Mouse (Mus musculus) stomach, embryonic 14.5 days (tissue): Measurements from ENCODE around the gene Oaz1. TPM values are rescaled to one million over a fixed set of nuclear protein-coding genes. Genes with fewer than 3 reads are reported as not detected.
"Not testable (repeated sequence)": the region's sequence is repeated elsewhere in the genome, so short reads cannot be mapped to it uniquely, and the experiment has no call there.

Experiments
- ATAC-seq: fragments of 200-750 bp; cut with Nextera tagmentation; 2 replicates; pipeline ENCODE4 v1.8.0; 2017; ENCODE audit warnings: low read depth, moderate TSS enrichment; ENCODE audit not compliant: insufficient number of reproducible peaks, insufficient read depth, low FRiP score
- H3K27ac ChIP-seq: fragments of 300-500 bp; sonication (generic); 2 replicates; pipeline ENCODE4 v1.5.1; 2014; ENCODE audit warnings: mild to moderate bottlenecking, low read length, moderate library complexity, mixed read lengths
- H3K27me3 ChIP-seq: fragments of 300-500 bp; sonication (generic); 2 replicates; pipeline ENCODE4 v1.6.1; 2014; ENCODE audit warnings: low read length, control low read depth, mixed read lengths; ENCODE audit not compliant: control insufficient read depth, insufficient read depth
- H3K36me3 ChIP-seq: fragments of 300-500 bp; sonication (generic); 2 replicates; pipeline ENCODE4 v1.6.1; 2014; ENCODE audit warnings: mild to moderate bottlenecking, control low read depth, low read length, moderate library complexity, mixed read lengths; ENCODE audit not compliant: control insufficient read depth, insufficient read depth
- H3K4me1 ChIP-seq: fragments of 300-500 bp; sonication (generic); 2 replicates; pipeline ENCODE4 v1.6.1; 2014; ENCODE audit warnings: low read length, control low read depth, mixed read lengths; ENCODE audit not compliant: control insufficient read depth, insufficient read depth
- H3K4me2 ChIP-seq: fragments of 300-500 bp; sonication (generic); replicated peaks from 2 replicates; pipeline ENCODE4 v1.6.1; 2014; ENCODE audit warnings: low read depth, low read length, control low read depth
- H3K4me3 ChIP-seq: fragments of 300-500 bp; sonication (generic); 2 replicates; pipeline ENCODE4 v1.5.1; 2014; ENCODE audit warnings: low read depth, low read length, control low read depth
- H3K9ac ChIP-seq: fragments of 300-500 bp; sonication (generic); replicated peaks from 2 replicates; pipeline ENCODE4 v1.6.1; 2014; ENCODE audit warnings: low read depth, mild to moderate bottlenecking, control low read depth, low read length, moderate library complexity, mixed read lengths
- H3K9me3 ChIP-seq: fragments of 300-500 bp; sonication (generic); 2 replicates; pipeline ENCODE4 v1.6.1; 2016; ENCODE audit warnings: low read depth, low read length, control low read depth; ENCODE audit not compliant: control insufficient read depth
- WGBS: fragments of 180-500 bp; shearing (Covaris S2); extraction: QIAGEN DNeasy Blood & Tissue Kit; methylation state at CpG from one replicate; pipeline ENCODE4 v1.1.7; 2014; 5-methylcytosine and 5-hydroxymethylcytosine counted together
- polyA plus RNA-seq: library from polyadenylated mRNA; unstranded; fragments of >200 nt; fragmentation: Nextera tagmentation; extraction: Ambion mirVana; gene quantifications from 2 replicates; pipeline ENCODE4 v1.2.1, GENCODE M21; 2014

The Oaz1 gene
- polyA plus RNA-seq, 1 experiment from 2014 or later = 1,898 TPM

DNA sequence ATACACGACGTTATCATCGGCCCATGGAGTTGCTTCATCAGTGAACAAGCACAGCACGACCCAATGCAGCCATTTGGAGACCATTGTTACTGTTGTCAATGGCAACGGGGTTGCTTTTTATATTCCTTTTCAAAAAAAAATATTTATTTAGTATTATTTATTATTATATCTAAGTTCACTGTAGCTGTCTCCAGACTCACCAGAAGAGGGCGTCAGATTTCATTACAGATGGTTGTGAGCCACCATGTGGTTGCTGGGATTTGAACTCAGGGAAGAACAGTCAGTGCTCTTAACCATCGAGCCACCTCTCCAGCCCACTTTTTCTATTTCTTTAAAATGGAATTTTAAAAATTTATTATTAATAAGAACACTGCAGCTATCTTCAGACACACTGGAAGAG, 11.7 kb upstream of the Oaz1 start:
- H3K9me3 ChIP-seq = no peaks in the 10 kb centered on the region
- no peaks in the 10 kb centered on the region for H3K36me3 ChIP-seq
- no peak overlapping the region for H3K4me3 ChIP-seq
- no peak overlapping the region for H3K9ac ChIP-seq
- no peak for ATAC-seq
- no peak overlapping the region for H3K4me2 ChIP-seq
- no peaks in the 10 kb centered on the region for H3K27me3 ChIP-seq
- 0 out of 2 replicates have a peak, but pooled peaks cover 2% of the 10 kb centered on the region for H3K4me1 ChIP-seq
- no peak overlapping the region for H3K27ac ChIP-seq
- 65% methylated on average over 7 of the region's 7 CpGs for WGBS

DNA sequence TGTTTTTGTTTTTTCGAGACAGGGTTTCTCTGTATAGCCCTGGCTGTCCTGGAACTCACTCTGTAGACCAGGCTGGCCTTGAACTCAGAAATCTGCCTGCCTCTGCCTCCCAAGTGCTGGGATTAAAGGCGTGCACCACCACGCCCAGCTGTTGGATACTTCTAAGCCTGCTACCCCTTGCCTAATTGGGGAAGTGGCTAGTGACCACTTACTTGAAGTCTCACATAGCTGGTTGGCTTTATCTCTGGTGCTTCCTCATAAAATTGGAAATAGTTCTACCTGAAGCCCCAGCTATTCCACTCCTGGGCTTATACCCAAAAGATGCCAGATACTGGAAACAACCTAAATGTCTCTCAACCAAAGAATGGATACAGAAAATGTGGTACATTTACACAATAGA, 10.2 kb upstream of the Oaz1 start:
- not testable (repeated sequence) for H3K4me2 ChIP-seq, ATAC-seq
- 78% methylated on average over 3 of the region's 3 CpGs for WGBS

DNA sequence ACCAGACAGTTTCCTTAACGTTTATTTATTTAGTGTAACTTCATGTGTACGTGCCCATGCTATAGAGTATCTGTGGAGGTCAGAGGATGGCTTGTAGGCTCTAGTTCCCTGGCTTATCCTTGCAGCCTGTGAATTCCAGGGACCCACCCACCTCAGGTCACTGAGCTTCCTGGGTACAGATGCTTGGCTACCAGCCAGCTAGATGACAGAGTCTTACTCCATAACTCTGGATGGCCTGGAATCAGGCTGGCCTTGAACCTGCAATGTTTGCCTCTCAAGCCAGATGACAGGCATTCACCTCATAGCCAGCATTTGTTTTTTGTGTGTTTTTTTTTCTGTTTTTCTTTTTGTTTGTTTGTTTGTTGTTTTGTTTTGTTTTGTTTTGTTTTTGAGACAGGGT, 9.3 kb upstream of the Oaz1 start:
- Histone ChIP-seq H3K9ac (no peak overlapping the region), H3K36me3 (no peaks in the 10 kb centered on the region), H3K9me3 (no peaks in the 10 kb centered on the region), H3K27ac (no peak overlapping the region), H3K4me3 (no peak overlapping the region), H3K4me2 (no peak overlapping the region), H3K27me3 (no peaks in the 10 kb centered on the region), H3K4me1 (no peaks in the 10 kb centered on the region)
- no peak for ATAC-seq
- WGBS = 53% methylated on average over 2 of the region's 2 CpGs

More for the DNA sequence above, 10.2 kb upstream of the Oaz1 start:
- not testable (repeated sequence) for H3K9me3 ChIP-seq, H3K9ac ChIP-seq, H3K36me3 ChIP-seq, H3K27ac ChIP-seq, H3K4me3 ChIP-seq, H3K27me3 ChIP-seq, H3K4me1 ChIP-seq

DNA sequence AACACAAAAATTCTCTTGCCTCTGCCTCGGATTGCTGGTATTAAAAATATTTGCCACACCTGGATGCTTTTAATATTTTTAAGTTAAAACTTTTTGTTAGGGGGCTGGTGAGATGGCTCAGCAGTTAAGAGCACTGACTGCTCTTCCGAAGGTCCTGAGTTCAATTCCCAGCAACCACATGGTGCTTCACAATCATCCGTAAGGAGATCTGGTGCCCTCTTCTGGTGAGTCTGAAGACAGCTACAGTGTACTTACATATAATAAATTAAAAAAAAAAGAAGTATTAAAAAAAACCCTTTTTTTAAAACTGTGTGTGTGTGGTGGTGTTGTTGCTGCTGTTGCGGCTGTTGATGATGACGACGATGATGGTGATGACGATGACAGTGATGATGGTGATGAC, 8.5 kb upstream of the Oaz1 start:
- H3K27me3 ChIP-seq, ATAC-seq, H3K4me3 ChIP-seq, H3K9me3 ChIP-seq, H3K4me1 ChIP-seq, H3K36me3 ChIP-seq, H3K9ac ChIP-seq, H3K27ac ChIP-seq, H3K4me2 ChIP-seq: not testable (repeated sequence)
- WGBS = 83% methylated on average over 7 of the region's 7 CpGs

DNA sequence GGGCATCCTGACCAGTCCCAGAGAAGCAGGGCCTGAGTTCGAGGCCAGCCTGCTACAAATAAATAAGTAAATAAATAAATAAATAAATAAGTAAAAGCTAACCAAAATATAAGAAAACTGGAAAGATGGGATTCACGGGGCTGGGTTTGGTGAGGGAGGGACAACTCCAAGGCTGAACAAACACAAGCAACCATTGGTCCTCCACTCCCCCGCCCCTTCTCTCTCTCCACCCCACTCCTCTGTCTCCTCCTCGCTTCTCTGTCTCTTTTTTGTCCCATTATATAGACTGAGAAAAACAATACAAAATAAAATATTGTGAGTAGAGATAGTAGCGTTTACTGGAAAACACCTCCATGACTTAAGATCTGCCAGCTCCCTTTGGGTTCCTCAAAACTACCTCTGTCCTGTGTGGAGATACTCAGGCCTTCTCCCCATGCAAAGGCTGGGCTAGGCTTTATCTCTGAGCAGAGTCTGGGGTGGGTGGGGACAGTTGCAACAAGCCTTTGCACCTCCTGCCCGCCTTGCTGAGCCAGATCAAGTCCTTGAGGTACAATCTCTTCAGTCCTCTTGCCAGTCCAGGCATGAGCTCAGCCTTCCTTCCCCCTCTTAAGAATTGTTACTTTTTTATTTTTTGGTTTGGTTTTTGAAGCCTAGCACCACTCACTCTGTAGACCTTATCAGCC, 7.7 kb upstream of the Oaz1 start:
- Histone ChIP-seq H3K4me1 (no peaks in the 10 kb centered on the region), H3K9ac (no peak overlapping the region), H3K27ac (no peak overlapping the region), H3K4me3 (no peak overlapping the region), H3K27me3 (no peaks in the 10 kb centered on the region), H3K36me3 (no peaks in the 10 kb centered on the region), H3K9me3 (no peaks in the 10 kb centered on the region), H3K4me2 (no peak overlapping the region)
- ATAC-seq = peak; percentile 70; the same call in 1 of the 2 replicates
- 46% methylated on average over 6 of the region's 6 CpGs for WGBS

DNA sequence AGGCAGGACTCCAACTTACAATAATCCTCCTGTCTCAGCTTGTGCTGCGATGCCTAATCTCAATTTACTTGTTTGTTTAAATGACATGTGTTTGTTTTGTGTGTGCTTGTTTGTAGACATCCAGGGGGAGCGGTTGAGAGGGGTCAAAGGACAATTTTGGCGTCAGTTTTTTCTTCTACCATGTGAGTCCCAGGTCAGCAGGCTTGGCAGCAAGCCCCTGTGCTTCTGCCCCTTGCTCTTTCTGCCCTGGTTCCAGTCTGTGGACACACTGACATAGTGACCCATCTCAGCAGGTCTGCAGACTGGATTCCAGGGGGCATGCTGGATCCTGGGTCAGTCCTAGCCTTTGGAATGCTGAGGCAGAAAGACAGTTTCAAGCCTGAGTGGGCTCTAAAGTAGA, 7.0 kb upstream of the Oaz1 start:
- WGBS = 26% methylated on average over 3 of the region's 3 CpGs
- ATAC-seq = no peak
- Histone ChIP-seq H3K4me3 (no peak overlapping the region), H3K4me1 (no peaks in the 10 kb centered on the region), H3K27me3 (no peaks in the 10 kb centered on the region), H3K9ac (no peak overlapping the region), H3K27ac (no peak overlapping the region), H3K9me3 (no peaks in the 10 kb centered on the region), H3K4me2 (no peak overlapping the region), H3K36me3 (no peaks in the 10 kb centered on the region)

DNA sequence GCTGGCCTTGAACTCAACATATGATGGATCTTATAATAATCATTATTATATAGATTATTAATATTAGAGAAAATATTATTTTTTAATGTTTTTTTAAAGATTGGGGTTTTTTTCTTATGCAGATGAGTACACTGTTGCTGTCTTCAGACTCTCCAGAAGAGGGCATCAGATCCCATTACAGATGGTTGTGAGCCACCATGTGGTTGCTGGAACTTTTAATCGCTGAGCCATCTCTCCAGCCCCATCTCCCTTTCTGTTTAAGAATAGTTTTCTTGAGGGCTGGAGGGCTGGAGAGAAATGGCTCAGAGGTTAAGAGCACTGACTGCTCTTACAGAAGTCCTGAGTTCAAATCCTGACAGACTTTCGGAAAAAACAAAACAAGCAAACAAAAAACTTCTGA, 4.5 kb upstream of the Oaz1 start:
- H3K4me3 ChIP-seq = no peak overlapping the region
- no peak for ATAC-seq
- no peak overlapping the region for H3K4me2 ChIP-seq
- no peaks in the 10 kb centered on the region for H3K9me3 ChIP-seq
- H3K4me1 ChIP-seq = no peaks in the 10 kb centered on the region
- 44% methylated on average over 2 of the region's 2 CpGs for WGBS
- no peaks in the 10 kb centered on the region for H3K36me3 ChIP-seq
- no peak overlapping the region for H3K27ac ChIP-seq
- H3K27me3 ChIP-seq = no peaks in the 10 kb centered on the region
- H3K9ac ChIP-seq = no peak overlapping the region

DNA sequence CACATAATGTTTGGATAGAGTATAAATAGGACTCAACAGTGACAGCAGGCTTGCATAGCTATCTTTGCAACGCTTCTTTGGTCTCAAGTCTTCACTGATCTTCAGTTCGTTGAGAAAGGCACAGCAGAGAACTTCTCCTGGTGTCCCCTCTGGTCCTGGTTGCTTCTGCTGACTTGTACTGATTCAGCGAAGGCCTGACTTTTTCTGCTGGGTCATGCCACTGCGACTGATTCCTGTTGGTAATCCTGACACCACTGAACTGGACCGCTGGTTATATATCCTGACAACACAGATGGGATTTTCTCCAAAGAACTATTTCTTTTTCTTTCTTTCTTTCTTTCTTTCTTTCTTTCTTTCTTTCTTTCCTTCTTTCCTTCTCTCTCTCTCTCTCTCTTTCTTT, 3.9 kb upstream of the Oaz1 start:
- no peak for ATAC-seq
- H3K27me3 ChIP-seq = no peaks in the 10 kb centered on the region
- no peak overlapping the region for H3K4me3 ChIP-seq
- H3K9me3 ChIP-seq = no peaks in the 10 kb centered on the region
- no peak overlapping the region for H3K4me2 ChIP-seq
- H3K4me1 ChIP-seq = 0 out of 2 replicates have a peak, but pooled peaks cover under 1% of the 10 kb centered on the region
- H3K36me3 ChIP-seq = no peaks in the 10 kb centered on the region
- 89% methylated on average over 5 of the region's 5 CpGs for WGBS
- no peak overlapping the region for H3K9ac ChIP-seq
- no peak overlapping the region for H3K27ac ChIP-seq

DNA sequence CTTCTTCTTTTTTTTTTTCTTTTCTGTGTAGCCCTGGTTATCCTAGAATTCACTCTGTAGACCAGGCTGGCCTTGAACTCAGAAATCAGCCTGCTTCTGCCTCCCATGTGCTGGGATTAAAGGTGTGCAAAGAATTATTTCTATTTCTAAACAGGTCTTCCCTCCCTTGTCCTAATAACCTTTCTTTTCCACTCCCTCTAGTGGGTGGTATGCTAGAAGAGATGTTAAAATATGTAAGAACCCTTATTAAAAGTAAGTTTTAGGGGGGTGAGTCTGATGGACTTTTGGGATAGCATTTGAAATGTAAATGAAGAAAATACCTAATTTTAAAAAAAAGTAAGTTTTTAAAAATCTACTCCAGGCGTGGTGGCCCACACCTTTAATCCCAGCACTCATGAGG, 3.1 kb upstream of the Oaz1 start:
- Histone ChIP-seq H3K9me3 (no peaks in the 10 kb centered on the region), H3K36me3 (peaks cover 3% of the 10 kb centered on the region; the same call in 1 of the 2 replicates), H3K4me1 (peaks cover 7% of the 10 kb centered on the region; the same call in 1 of the 2 replicates), H3K27ac (no peak overlapping the region), H3K27me3 (no peaks in the 10 kb centered on the region), H3K4me2 (no peak overlapping the region), H3K9ac (no peak overlapping the region), H3K4me3 (no peak overlapping the region)
- WGBS = 92% methylated on average over 1 of the region's 1 CpGs
- no peak for ATAC-seq
